Mouse (Mus musculus) cortical plate, adult 2 months (tissue): Measurements from ENCODE around the gene Ccdc148. TPM values are rescaled to one million over a fixed set of nuclear protein-coding genes. Genes with fewer than 3 reads are reported as not detected.

Source experiments
- H3K27ac ChIP-seq: fragments of 200-500 bp; 2 replicates; pipeline ENCODE4 v1.5.1; 2012; ENCODE audit warnings: low read length, control low read depth, inconsistent platforms; ENCODE audit not compliant: insufficient read depth
- H3K4me1 ChIP-seq: fragments of 200-500 bp; 2 replicates; pipeline ENCODE4 v1.6.1; 2011; ENCODE audit warnings: low read length; ENCODE audit not compliant: control insufficient read depth, insufficient read depth
- H3K4me3 ChIP-seq: fragments of 200-500 bp; 2 replicates; pipeline ENCODE4 v1.5.1; 2011; ENCODE audit warnings: mild to moderate bottlenecking, low read length, control low read depth; ENCODE audit not compliant: insufficient read depth
- CTCF ChIP-seq: fragments of 200-500 bp; IDR thresholded peaks from 2 replicates; pipeline ENCODE4 v1.5.1; 2011; ENCODE audit warnings: mild to moderate bottlenecking, control low read depth, low read length; ENCODE audit not compliant: insufficient read depth; ENCODE audit errors: extremely low read depth
- POLR2A ChIP-seq: fragments of 200-500 bp; IDR thresholded peaks from 2 replicates; pipeline ENCODE4 v1.6.1; 2011; ENCODE audit warnings: mild to moderate bottlenecking, low read length, control low read depth; ENCODE audit not compliant: insufficient read depth; ENCODE audit errors: extremely low read depth
- polyA plus RNA-seq: library from polyadenylated mRNA; depleted of rRNA; stranded (reverse); fragments of >200 nt; gene quantifications from 2 replicates; pipeline ENCODE4 v1.2.3, GENCODE M21; 2012

The Ccdc148 gene
- polyA plus RNA-seq, 1 experiment = 7.1 TPM

DNA sequence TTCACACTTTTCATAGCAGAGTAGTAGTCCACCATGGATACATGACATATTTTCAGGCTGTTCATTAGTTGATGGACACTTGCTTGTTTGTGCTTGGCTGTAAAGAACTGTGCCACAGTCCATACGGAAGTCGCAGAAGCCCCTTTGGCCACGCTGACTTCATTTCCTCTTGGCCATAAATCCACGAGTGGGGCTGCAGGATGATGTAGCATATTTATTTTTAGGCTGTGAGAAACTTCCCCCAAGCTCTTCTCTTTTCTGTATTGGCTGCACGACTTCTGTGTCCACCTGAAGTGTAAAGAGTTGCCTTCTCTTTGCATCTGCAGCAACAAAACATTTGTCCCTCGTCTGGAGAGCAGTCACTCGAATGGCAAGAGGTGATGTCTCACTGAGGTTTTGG, 31.5 kb downstream of the Ccdc148 start:
- TF ChIP-seq CTCF (no peak), POLR2A (no peak)

DNA sequence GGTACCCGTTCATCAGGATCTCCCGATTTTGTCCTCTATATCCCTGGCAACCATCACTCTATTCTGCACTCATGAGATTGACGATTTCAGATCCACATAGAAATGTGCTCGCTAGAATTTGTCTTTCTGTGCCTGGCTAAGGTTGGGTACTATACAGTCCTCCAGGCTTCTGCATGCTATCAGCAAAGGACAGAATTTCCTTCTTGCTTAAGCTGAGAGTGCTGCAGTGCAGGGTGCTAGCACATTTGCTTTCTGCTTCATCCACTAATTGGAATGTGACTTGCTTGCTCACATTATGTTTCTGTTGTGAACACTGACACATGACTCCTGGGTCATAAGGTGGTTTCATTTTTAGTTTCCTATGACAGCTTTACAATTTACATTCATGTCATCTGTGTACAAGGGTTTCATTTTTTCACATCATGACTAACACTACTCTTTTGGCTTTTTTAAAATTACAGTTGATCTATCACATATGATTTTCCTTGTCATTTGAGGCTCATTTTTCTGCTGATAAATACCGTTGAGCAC, 104.8 kb downstream of the Ccdc148 start:
- no peak overlapping the region for H3K4me3 ChIP-seq
- H3K27ac ChIP-seq = no peak overlapping the region
- H3K4me1 ChIP-seq = no peaks in the 10 kb centered on the region; the same call in 1 of the 2 replicates
- no peak for TF ChIP-seq CTCF
- no peak for TF ChIP-seq POLR2A

More for the DNA sequence above, 31.5 kb downstream of the Ccdc148 start:
- Histone ChIP-seq H3K4me1 (no peaks in the 10 kb centered on the region), H3K4me3 (no peak overlapping the region), H3K27ac (no peak overlapping the region)

DNA sequence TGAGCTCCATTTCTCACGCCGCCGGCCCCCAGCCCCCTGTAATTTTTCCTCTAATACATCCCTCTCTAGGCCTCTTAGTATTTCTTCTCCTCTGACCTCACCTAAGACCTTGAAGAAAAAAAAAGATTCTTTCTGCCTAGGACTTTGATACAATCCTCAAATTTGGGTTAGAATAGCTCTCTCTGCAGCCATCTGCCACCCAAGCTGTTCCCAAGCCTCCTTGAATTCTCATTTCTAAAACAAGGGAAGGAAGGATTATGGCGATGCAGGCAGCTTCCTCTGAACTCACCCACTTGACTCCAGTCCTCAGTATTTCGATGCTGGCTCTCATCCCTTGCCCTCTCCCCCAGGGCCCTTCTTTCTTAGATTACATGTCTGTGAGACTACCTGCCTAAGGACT, 106.1 kb downstream of the Ccdc148 start:
- H3K4me3 ChIP-seq = no peak overlapping the region
- no peak overlapping the region for H3K27ac ChIP-seq
- no peak for TF ChIP-seq CTCF
- TF ChIP-seq POLR2A = no peak

DNA sequence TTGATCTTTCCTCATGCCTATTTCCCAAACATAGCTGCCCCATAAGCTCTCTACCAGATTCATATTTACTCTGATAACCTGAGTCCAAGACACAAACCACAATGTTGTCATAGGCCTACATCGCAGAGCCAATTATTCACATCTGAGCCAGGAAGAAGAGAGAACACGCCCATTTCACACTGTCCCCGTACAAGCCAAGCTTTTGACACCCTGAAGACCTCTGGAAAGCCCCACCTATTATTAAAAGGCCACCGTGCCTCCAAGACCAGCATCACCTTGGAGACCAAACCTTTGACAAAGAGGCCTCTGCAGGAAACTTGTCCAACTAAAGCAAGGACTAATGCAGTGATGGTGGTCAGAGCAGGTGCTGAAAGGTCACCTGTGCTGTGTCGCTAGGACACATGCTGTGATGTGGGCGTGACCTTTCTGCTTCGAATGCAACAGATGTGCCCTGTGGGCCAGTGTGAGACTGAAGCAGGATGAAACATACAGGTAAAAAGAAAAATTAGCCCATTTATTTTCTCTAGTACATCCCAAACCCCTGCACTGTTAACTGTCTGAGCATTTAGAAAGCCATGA, 106.9 kb downstream of the Ccdc148 start:
- Histone ChIP-seq H3K27ac (no peak overlapping the region), H3K4me1 (no peaks in the 10 kb centered on the region; the same call in 1 of the 2 replicates), H3K4me3 (no peak overlapping the region)
- no peak for TF ChIP-seq POLR2A
- TF ChIP-seq CTCF = no peak

More for the DNA sequence above, 106.1 kb downstream of the Ccdc148 start:
- no peaks in the 10 kb centered on the region; the same call in 1 of the 2 replicates for H3K4me1 ChIP-seq

DNA sequence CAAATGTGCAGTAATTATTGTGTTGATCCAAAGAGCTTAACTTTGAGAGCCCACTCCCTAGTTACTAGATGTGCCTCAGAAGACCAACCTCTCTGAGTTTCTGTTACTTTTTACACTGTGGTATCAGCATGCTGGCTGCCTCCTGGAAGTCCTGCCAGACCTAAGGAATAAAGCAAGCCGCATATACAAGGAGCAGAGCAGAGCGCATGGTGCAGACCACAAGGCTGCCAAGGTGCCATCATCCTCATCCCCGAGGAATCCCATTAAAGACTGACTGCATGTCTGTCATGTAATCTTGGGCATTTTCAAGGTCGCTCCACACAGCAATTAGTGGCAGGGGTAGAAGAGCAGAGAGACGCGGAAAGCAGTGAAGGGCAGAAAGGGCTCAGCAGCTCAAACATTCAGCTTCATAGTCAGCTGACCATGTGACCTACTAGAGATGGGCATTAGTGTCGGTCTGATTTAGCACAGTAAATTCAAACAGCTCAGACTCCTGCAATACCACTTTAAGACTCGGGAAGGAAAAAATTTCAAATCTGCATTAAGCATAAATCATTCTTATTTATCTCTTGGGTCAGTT, 110.1 kb downstream of the Ccdc148 start:
- no peak for TF ChIP-seq POLR2A
- no peak for TF ChIP-seq CTCF
- Histone ChIP-seq H3K4me3 (no peak overlapping the region), H3K27ac (no peak overlapping the region), H3K4me1 (no peaks in the 10 kb centered on the region)

DNA sequence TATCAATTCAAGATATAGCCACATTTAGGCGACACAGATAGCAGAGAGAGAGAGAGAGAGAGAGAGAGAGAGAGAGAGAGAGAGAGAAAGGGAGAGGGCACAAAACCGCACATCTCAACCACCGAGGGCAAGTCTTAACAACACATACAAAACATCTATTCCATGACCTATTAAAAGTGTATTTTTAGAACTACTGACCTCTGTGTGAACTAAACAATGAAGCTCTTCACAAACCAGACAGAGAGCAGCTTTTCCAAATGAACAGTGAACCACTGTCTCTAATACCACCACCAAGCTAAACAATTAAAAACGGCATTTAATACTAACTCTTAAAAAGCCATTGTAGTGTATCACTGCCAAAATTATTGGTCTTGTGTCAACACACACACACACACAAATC, 110.8 kb downstream of the Ccdc148 start:
- Histone ChIP-seq H3K27ac (no peak overlapping the region), H3K4me3 (no peak overlapping the region), H3K4me1 (no peaks in the 10 kb centered on the region)
- no peak for TF ChIP-seq CTCF
- TF ChIP-seq POLR2A = no peak

DNA sequence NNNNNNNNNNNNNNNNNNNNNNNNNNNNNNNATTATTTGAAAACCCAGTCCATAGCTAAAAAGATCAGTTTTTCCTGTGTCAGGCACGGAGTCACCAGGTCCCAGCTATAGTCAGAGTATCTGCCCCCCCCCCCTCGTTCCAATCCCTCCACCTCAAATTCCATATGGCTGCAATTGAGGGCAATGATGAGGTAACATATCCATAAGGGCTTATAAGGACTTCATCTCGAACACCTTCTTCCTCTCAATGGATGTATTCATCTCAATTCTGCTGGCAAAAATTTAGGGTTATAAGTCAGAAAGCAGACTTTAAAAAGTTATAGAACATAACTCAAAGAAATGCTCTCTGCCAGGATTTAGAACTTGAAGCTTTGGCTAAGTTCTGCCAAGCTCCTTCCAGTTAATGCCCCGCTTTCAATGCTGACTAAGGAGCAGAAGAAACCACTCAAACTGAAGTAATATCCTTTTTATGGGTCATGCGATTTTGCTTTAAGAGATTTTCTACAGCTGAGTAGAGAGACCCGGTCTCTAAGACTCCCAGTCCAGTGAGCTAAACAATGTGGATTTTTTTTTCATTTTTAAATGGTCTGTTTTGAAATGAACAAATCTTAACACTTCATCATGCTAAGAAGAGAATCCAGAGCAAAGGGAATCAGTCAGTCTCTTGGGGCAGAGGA, 111.6 kb downstream of the Ccdc148 start:
- TF ChIP-seq POLR2A (no peak), CTCF (no peak)
- Histone ChIP-seq H3K27ac (no peak overlapping the region), H3K4me1 (no peaks in the 10 kb centered on the region), H3K4me3 (no peak overlapping the region)

DNA sequence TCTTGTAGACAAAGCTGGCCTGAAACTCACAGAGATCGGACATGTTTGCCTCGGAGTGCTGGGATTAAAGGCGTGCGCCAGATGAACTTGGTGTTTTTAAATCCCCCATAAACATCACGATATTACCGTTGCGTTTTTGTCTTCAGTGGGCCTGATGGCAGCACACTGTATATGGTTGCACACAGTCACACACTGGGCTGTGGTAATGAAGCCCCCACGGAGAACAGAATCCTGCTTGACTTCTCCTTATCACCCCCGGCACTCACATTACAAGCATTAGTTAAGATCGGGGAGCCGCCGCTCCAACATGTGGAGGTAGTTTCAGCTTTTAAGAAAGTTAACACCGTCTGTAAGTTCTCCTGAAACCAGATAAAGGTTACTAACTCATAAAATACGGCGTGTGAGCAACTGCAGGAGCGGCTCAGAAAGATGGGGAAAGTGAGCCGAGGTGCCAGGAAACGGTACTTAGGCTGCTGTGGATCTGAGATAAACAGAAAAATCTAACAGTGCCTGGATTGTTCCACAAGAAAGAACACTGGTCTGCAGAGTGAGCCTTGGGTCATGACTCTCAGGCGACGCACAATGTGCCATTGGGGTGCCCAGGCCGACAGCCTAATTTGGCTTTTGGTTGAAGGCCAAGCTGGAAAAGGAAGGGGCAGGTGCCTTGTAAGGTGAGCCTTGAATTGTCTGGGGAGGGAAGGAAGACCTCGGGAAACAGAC, 117.0 kb downstream of the Ccdc148 start:
- Histone ChIP-seq H3K27ac (peak overlapping the region; percentile 71; the same call in 1 of the 2 replicates), H3K4me1 (peaks cover 1% of the 10 kb centered on the region; the same call in 1 of the 2 replicates), H3K4me3 (no peak overlapping the region)
- TF ChIP-seq CTCF (no peak), POLR2A (no peak)

DNA sequence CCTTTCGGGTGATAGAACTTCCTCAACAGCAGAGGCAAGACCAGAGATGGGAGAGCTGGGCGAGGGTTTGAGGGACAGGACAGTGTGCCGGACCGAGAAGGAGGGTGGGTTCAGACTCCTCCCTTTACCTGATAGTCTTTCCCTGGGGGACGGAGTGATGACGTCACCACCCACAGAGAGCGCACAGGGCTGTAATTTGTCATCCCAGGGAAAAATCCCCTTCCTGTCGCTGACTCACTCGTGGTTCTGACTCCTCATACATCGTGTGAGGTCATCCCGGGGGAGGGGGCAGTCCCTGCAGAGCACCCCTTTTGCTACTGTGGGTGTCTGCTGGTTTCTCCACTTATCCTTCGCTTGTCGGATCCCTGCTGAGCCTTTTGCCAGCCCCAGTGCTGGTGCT, 117.9 kb downstream of the Ccdc148 start:
- H3K27ac ChIP-seq = no peak overlapping the region
- H3K4me1 ChIP-seq = peaks cover 1% of the 10 kb centered on the region; the same call in 1 of the 2 replicates
- TF ChIP-seq POLR2A (no peak), CTCF (no peak)
- H3K4me3 ChIP-seq = no peak overlapping the region

DNA sequence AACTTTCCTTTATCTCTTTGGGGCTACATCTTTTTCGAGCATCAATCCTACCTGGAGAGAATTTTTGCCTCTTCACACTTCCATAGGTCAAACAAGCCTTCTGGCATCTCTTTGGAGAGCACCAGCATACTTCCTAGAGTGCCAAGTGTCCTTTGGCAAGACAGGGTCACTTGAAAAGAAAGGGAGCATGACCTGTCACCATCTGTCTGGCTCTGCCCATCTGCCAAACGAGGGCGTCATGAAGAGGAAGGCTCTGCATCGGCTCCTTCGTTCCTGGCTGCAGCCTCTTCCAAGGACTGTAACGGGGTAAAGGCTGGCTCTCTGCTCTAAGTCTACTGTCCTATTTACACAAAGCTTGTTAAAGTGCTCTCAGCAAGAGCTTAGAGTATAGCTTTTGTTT, 124.0 kb downstream of the Ccdc148 start:
- Histone ChIP-seq H3K4me3 (no peak overlapping the region), H3K27ac (no peak overlapping the region), H3K4me1 (no peaks in the 10 kb centered on the region)
- no peak for TF ChIP-seq CTCF
- no peak for TF ChIP-seq POLR2A
